In the genomic region with DNA sequence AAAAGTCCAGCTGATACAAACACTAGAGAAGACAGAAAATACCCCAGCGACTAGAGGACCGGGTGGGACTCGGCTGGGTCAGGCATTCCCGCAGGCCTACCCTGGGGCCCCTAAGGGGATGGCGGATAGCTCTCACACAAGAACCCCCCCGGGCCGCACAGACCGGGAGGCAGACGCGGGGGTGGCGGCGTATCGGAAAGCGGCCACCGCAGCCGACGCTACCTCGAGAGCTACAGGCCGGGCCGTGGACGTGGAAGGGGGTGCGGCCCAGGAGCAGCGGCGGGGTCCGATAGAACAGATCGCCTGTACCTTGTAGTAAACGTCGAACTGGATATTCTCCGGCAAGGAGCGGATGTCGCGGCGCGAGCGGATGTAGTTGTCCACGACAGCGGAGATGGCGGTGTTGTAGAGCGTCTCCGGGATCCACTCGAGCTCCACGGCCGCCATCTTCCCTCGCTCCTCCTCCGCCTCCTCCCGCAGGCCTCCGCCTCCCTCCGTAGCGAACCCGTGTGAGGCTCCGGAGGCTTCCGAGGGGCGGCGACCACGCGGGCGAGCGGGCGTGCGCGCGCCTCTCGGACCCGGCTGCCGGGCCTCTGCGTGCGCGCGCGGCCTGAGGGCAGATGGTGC, we compare ENCODE assay signal across 8 mouse cellular contexts. TPM values are rescaled to one million over a fixed set of nuclear protein-coding genes. Genes with fewer than 3 reads are reported as not detected.
DNase-seq lines count a peak whose midpoint lies in the region; ATAC-seq and TF ChIP-seq lines count a peak whose summit lies in the region.

No protein-coding gene starts in this region.

- WGBS in forebrain, embryonic 14.5 days = under 1% methylated on average over 70 of the region's 70 CpGs

- no peaks in the 10 kb centered on the region for H3K27me3 ChIP-seq in ES-Bruce4 (ENCODE audit: control insufficient read depth, insufficient read depth, low read length, poor library complexity, severe bottlenecking)
- no peaks in the 10 kb centered on the region for H3K27me3 ChIP-seq in forebrain, embryonic 14.5 days (replicated peaks; ENCODE audit: control insufficient read depth, insufficient read depth, low read length)

- intact Hi-C loops in heart, postnatal 14 days (cut with DNase I) = no loop called here

- no peak for TF ChIP-seq POLR2A in ES-Bruce4 (IDR thresholded peaks at IDR 0.05; ENCODE audit: insufficient read depth, low read length)

- TF ChIP-seq EP300 in ES-Bruce4 (IDR thresholded peaks at IDR 0.05; ENCODE audit: insufficient read depth, low read depth, low read length) = no peak

- peak; percentile 75 for DNase-seq in c-Kit-positive CD71-positive TER-119-positive erythroid progenitor cells, embryonic 14.5 days (ENCODE audit: low spot score)
- DNase-seq in forebrain, embryonic 14.5 days (ENCODE audit: low spot score) = peak; percentile 91
- peak; percentile 83 to 85 for DNase-seq in heart, postnatal 14 days
- peak; percentile 78 to 88 for DNase-seq in layer of hippocampus, adult 18-20 months (ENCODE audit: low spot score in 2 of 2)
- peak; percentile 87 to 89 for DNase-seq in lung, adult 18-20 months
- DNase-seq in testis, postnatal 14 days (ENCODE audit: low spot score) = peak; percentile 87

- H3K27ac ChIP-seq in ES-Bruce4 (ENCODE audit: insufficient read depth, low read length) = peak overlapping the region; percentile 40
- peak overlapping the region; percentile 98 for H3K27ac ChIP-seq in forebrain, embryonic 14.5 days (ENCODE audit: low read depth, low read length)

- H3K9me3 ChIP-seq in ES-Bruce4 (replicated peaks; ENCODE audit: control insufficient read depth, insufficient read depth, low read length, poor library complexity, severe bottlenecking) = no peaks in the 10 kb centered on the region
- no peaks in the 10 kb centered on the region for H3K9me3 ChIP-seq in forebrain, embryonic 14.5 days (replicated peaks; ENCODE audit: control insufficient read depth, low read length)

- H3K36me3 ChIP-seq in ES-Bruce4 (ENCODE audit: control insufficient read depth, insufficient read depth, low read length, poor library complexity, severe bottlenecking) = peaks cover 13% of the 10 kb centered on the region
- H3K36me3 ChIP-seq in forebrain, embryonic 14.5 days (ENCODE audit: control insufficient read depth, insufficient read depth, low read length) = peaks cover 7% of the 10 kb centered on the region; the same call in 1 of the 2 replicates

- TF ChIP-seq CTCF in ES-Bruce4 (IDR thresholded peaks at IDR 0.05; ENCODE audit: low read depth, low read length) = no peak

- H3K4me2 ChIP-seq in forebrain, embryonic 14.5 days (ENCODE audit: low read length) = peak overlapping the region; percentile 75

- H3K9ac ChIP-seq in ES-Bruce4 (ENCODE audit: low read depth, poor library complexity, severe bottlenecking) = peak overlapping the region; percentile 84
- peak overlapping the region; percentile 73 for H3K9ac ChIP-seq in forebrain, embryonic 14.5 days (ENCODE audit: low read length)

- H3K4me1 ChIP-seq in ES-Bruce4 (ENCODE audit: control insufficient read depth, insufficient read depth, low read length) = no peaks in the 10 kb centered on the region
- H3K4me1 ChIP-seq in forebrain, embryonic 14.5 days (ENCODE audit: control insufficient read depth, insufficient read depth, low read length) = peaks cover 6% of the 10 kb centered on the region

- ATAC-seq in forebrain, embryonic 14.5 days = peak; percentile 94
- ATAC-seq in neutrophil, adult 5-6 weeks (ENCODE audit: extremely low read depth, insufficient number of reproducible peaks, low FRiP score, poor library complexity, severe bottlenecking) = peak; percentile 87

- peak overlapping the region; percentile 96 for H3K4me3 ChIP-seq in ES-Bruce4 (ENCODE audit: low read depth, low read length)
- H3K4me3 ChIP-seq in forebrain, embryonic 14.5 days (ENCODE audit: low read depth, low read length) = peak overlapping the region; percentile 91

RNA-seq across cellular contexts. Expression of a gene that starts 0.5 kb away (rescaled TPM):
- polyA plus RNA-seq in ES-Bruce4 (2011; ENCODE audit: insufficient read depth, insufficient read length, low read depth, missing spikeins) = 54.6 and 57.9 TPM in 2 replicates
- polyA plus RNA-seq in forebrain, embryonic 14.5 days (2014; fragmentation: Nextera tagmentation; extraction: Ambion mirVana) = 47.0 and 54.5 TPM in 2 replicates
- 10 to 100 TPM; 20.4 to 21.0 TPM for total RNA-seq in heart, postnatal 14 days (2021)
- 10 to 100 TPM; 49.0 to 50.9 TPM for total RNA-seq in layer of hippocampus, adult 18-20 months (2021)
- total RNA-seq in neutrophil, adult 5-6 weeks (2017) = 22.8 and 25.3 TPM in 2 replicates

Comparison
In these comparisons a context has a peak if more than half of its experiments do, and no peak if none do; other contexts are left out.
1. Peak in every context shown above with its lines: DNase-seq, ATAC-seq, H3K4me3 ChIP-seq and H3K27ac ChIP-seq.